Mouse (Mus musculus) forebrain, postnatal 0 days (tissue): ENCODE measurements at regions not wholly inside any gene's neighbourhood (a gene's known extent, or its start where the extent isn't known, plus 50 kb on each side); places are given as distances from the start of the nearest gene placed in this dataset.
A peak's percentile ranks its signal among the peaks of the same experiment; 100 is the strongest.

Experiments
- ATAC-seq: fragments of 200-750 bp; cut with Nextera tagmentation; 2 replicates; pipeline ENCODE4 v1.8.0; 2017; ENCODE audit warnings: mild to moderate bottlenecking, moderate library complexity
- DNase-seq: peaks from one replicate; pipeline ENCODE4 v3.0.0-alpha.2; 2015
- H3K27ac ChIP-seq: fragments of 300-500 bp; sonication (generic); 2 replicates; pipeline ENCODE4 v1.5.1; 2014; ENCODE audit warnings: low read depth, mild to moderate bottlenecking, antibody characterized with exemption, low read length, moderate library complexity, mixed read lengths
- H3K27me3 ChIP-seq: fragments of 300-500 bp; sonication (generic); 2 replicates; pipeline ENCODE4 v1.6.1; 2014; ENCODE audit warnings: mild to moderate bottlenecking, low read length, mixed read lengths; ENCODE audit not compliant: insufficient read depth
- H3K36me3 ChIP-seq: fragments of 300-500 bp; sonication (generic); 2 replicates; pipeline ENCODE4 v1.6.1; 2014; ENCODE audit warnings: mild to moderate bottlenecking, moderate library complexity; ENCODE audit not compliant: insufficient read depth
- H3K4me1 ChIP-seq: fragments of 300-500 bp; sonication (generic); 2 replicates; pipeline ENCODE4 v1.6.1; 2014; ENCODE audit warnings: antibody characterized with exemption; ENCODE audit not compliant: insufficient read depth
- H3K4me2 ChIP-seq: fragments of 300-500 bp; sonication (generic); 2 replicates; pipeline ENCODE4 v1.6.1; 2014; ENCODE audit warnings: low read depth, mild to moderate bottlenecking, moderate library complexity
- H3K4me3 ChIP-seq: fragments of 300-500 bp; sonication (generic); 2 replicates; pipeline ENCODE4 v1.5.1; 2014; ENCODE audit warnings: low read depth, low read length, mixed read lengths
- H3K9ac ChIP-seq: fragments of 300-500 bp; sonication (generic); 2 replicates; pipeline ENCODE4 v1.6.1; 2014; ENCODE audit warnings: mild to moderate bottlenecking
- H3K9me3 ChIP-seq: fragments of 300-500 bp; sonication (generic); 2 replicates; pipeline ENCODE4 v1.6.1; 2016; ENCODE audit warnings: low read length
- CTCF ChIP-seq: sonication (generic); IDR thresholded peaks from 2 replicates; pipeline ENCODE4 v1.5.1; 2016; ENCODE audit warnings: antibody characterized with exemption, control low read depth, low read depth
- WGBS: fragments of 180-500 bp; shearing (Covaris S2); extraction: QIAGEN DNeasy Blood & Tissue Kit; methylation state at CpG from one replicate; pipeline ENCODE4 v1.1.7; 2014; 5-methylcytosine and 5-hydroxymethylcytosine counted together

GRCm38 (mm10) chr6:143482272-143482671 is 315.3 kb downstream of the Etnk1 start:
- H3K4me1 ChIP-seq = no peaks in the 10 kb centered on the region
- ATAC-seq = no peak
- no peak overlapping the region for H3K4me2 ChIP-seq
- no peak for DNase-seq
- peak; percentile 29 for TF ChIP-seq CTCF
- WGBS = 85% methylated on average over 4 of the region's 4 CpGs
- no peaks in the 10 kb centered on the region for H3K27me3 ChIP-seq
- H3K27ac ChIP-seq = no peak overlapping the region
- H3K9me3 ChIP-seq = no peaks in the 10 kb centered on the region
- H3K36me3 ChIP-seq = no peaks in the 10 kb centered on the region
- H3K4me3 ChIP-seq = no peak overlapping the region
- no peak overlapping the region for H3K9ac ChIP-seq

- DNase-seq (no peak), ATAC-seq (no peak)
- Histone ChIP-seq H3K9me3 (no peaks in the 10 kb centered on the region), H3K4me1 (no peaks in the 10 kb centered on the region), H3K4me3 (no peak overlapping the region), H3K36me3 (no peaks in the 10 kb centered on the region), H3K4me2 (no peak overlapping the region), H3K27ac (no peak overlapping the region), H3K27me3 (no peaks in the 10 kb centered on the region), H3K9ac (no peak overlapping the region)
- WGBS = 90% methylated on average over 6 of the region's 6 CpGs
- TF ChIP-seq CTCF = no peak
Measured at GRCm38 (mm10) chr6:143482868-143483267, 315.8 kb downstream of the Etnk1 start.

GRCm38 (mm10) chr6:143484941-143485340 is 317.9 kb downstream of the Etnk1 start:
- no peak overlapping the region for H3K27ac ChIP-seq
- H3K4me1 ChIP-seq = no peaks in the 10 kb centered on the region
- no peaks in the 10 kb centered on the region for H3K36me3 ChIP-seq
- H3K4me2 ChIP-seq = no peak overlapping the region
- no peak overlapping the region for H3K4me3 ChIP-seq
- DNase-seq = no peak
- TF ChIP-seq CTCF = no peak
- WGBS = 95% methylated on average over 6 of the region's 6 CpGs
- H3K27me3 ChIP-seq = no peaks in the 10 kb centered on the region
- no peak for ATAC-seq
- H3K9ac ChIP-seq = no peak overlapping the region
- H3K9me3 ChIP-seq = no peaks in the 10 kb centered on the region

- H3K27me3 ChIP-seq = no peaks in the 10 kb centered on the region
- no peak overlapping the region for H3K4me3 ChIP-seq
- H3K4me2 ChIP-seq = no peak overlapping the region
- no peak for ATAC-seq
- no peak overlapping the region for H3K9ac ChIP-seq
- H3K36me3 ChIP-seq = no peaks in the 10 kb centered on the region
- no peaks in the 10 kb centered on the region for H3K4me1 ChIP-seq
- TF ChIP-seq CTCF = no peak
- H3K27ac ChIP-seq = no peak overlapping the region
- DNase-seq = no peak
- H3K9me3 ChIP-seq = no peaks in the 10 kb centered on the region
- WGBS = 95% methylated on average over 10 of the region's 10 CpGs
Measured at GRCm38 (mm10) chr6:143487003-143487402, 320.0 kb downstream of the Etnk1 start.

GRCm38 (mm10) chr6:143490019-143490418 is 323.0 kb downstream of the Etnk1 start:
- Histone ChIP-seq H3K36me3 (no peaks in the 10 kb centered on the region), H3K4me3 (no peak overlapping the region), H3K27me3 (no peaks in the 10 kb centered on the region), H3K4me1 (no peaks in the 10 kb centered on the region), H3K27ac (no peak overlapping the region), H3K9me3 (no peaks in the 10 kb centered on the region), H3K9ac (no peak overlapping the region), H3K4me2 (no peak overlapping the region)
- WGBS = 97% methylated on average over 6 of the region's 6 CpGs
- DNase-seq = no peak
- no peak for ATAC-seq
- TF ChIP-seq CTCF = no peak

- no peak overlapping the region for H3K4me2 ChIP-seq
- no peak for TF ChIP-seq CTCF
- no peak overlapping the region for H3K4me3 ChIP-seq
- H3K9ac ChIP-seq = no peak overlapping the region
- no peaks in the 10 kb centered on the region for H3K36me3 ChIP-seq
- ATAC-seq = no peak
- no peaks in the 10 kb centered on the region for H3K27me3 ChIP-seq
- DNase-seq = no peak
- no peaks in the 10 kb centered on the region for H3K9me3 ChIP-seq
- no peaks in the 10 kb centered on the region for H3K4me1 ChIP-seq
- no peak overlapping the region for H3K27ac ChIP-seq
- WGBS = 81% methylated on average over 5 of the region's 5 CpGs
Measured at GRCm38 (mm10) chr6:143491380-143491779, 324.4 kb downstream of the Etnk1 start.

- no peak for ATAC-seq
- no peak overlapping the region for H3K9ac ChIP-seq
- WGBS = 93% methylated on average over 3 of the region's 3 CpGs
Measured at GRCm38 (mm10) chr6:143493543-143493942, 326.5 kb downstream of the Etnk1 start.

GRCm38 (mm10) chr6:143494341-143494740 is 327.3 kb downstream of the Etnk1 start:
- no peaks in the 10 kb centered on the region for H3K36me3 ChIP-seq
- no peak overlapping the region for H3K27ac ChIP-seq
- no peaks in the 10 kb centered on the region for H3K9me3 ChIP-seq
- H3K27me3 ChIP-seq = no peaks in the 10 kb centered on the region
- no peak for TF ChIP-seq CTCF
- H3K4me1 ChIP-seq = no peaks in the 10 kb centered on the region
- no peak overlapping the region for H3K4me3 ChIP-seq
- no peak overlapping the region for H3K9ac ChIP-seq
- DNase-seq (no peak), ATAC-seq (peak; percentile 29; the same call in 1 of the 2 replicates)
- H3K4me2 ChIP-seq = no peak overlapping the region
- 75% methylated on average over 11 of the region's 11 CpGs for WGBS

More at GRCm38 (mm10) chr6:143493543-143493942, 326.5 kb downstream of the Etnk1 start:
- H3K36me3 ChIP-seq = no peaks in the 10 kb centered on the region
- no peaks in the 10 kb centered on the region for H3K4me1 ChIP-seq
- no peak overlapping the region for H3K27ac ChIP-seq
- no peak for DNase-seq
- no peaks in the 10 kb centered on the region for H3K27me3 ChIP-seq
- H3K4me2 ChIP-seq = no peak overlapping the region
- no peak overlapping the region for H3K4me3 ChIP-seq
- H3K9me3 ChIP-seq = no peaks in the 10 kb centered on the region
- no peak for TF ChIP-seq CTCF
